Mouse (Mus musculus): ENCODE measurements around the gene Pkmyt1.

Gene Pkmyt1

GRCm38 (mm10) chr17:23721886-23722285 is 4.2 kb upstream of the Pkmyt1 start:
- DNase-seq (ENCODE audit: low spot score), result no peak

- no peak for DNase-seq (ENCODE audit: low spot score)
Measured at GRCm38 (mm10) chr17:23722376-23723125, 3.6 kb upstream of the Pkmyt1 start, which contains the start of gene 1520401A03Rik. Gene 1520401A03Rik, minus strand, starts transcription at chr17:23722783.

- DNase-seq (ENCODE audit: low spot score), result no peak
Measured at GRCm38 (mm10) chr17:23725477-23725876, 659 bp upstream of the Pkmyt1 start.

GRCm38 (mm10) chr17:23726758-23727142 is 614 bp downstream of the Pkmyt1 start:
- peak; percentile 64 for DNase-seq (ENCODE audit: low spot score)

- no peak for DNase-seq (ENCODE audit: low spot score)
Measured at GRCm38 (mm10) chr17:23730441-23730840, 4.3 kb downstream of the Pkmyt1 start.

- DNase-seq (ENCODE audit: low spot score), result no peak
Measured at GRCm38 (mm10) chr17:23734341-23734740, 8.2 kb downstream of the Pkmyt1 start.

- no peak for DNase-seq (ENCODE audit: low spot score)
Measured at GRCm38 (mm10) chr17:23737493-23738445, 11.6 kb downstream of the Pkmyt1 start.

GRCm38 (mm10) chr17:23738836-23739201 is 12.7 kb downstream of the Pkmyt1 start:
- no peak for DNase-seq (ENCODE audit: low spot score)

- DNase-seq (ENCODE audit: low spot score), result no peak
Measured at GRCm38 (mm10) chr17:23739202-23740135, 13.3 kb downstream of the Pkmyt1 start.

- peak; percentile 83 for DNase-seq (ENCODE audit: low spot score)
Measured at GRCm38 (mm10) chr17:23740136-23740584, 14.0 kb downstream of the Pkmyt1 start.

- DNase-seq (ENCODE audit: low spot score), result no peak
Measured at GRCm38 (mm10) chr17:23740598-23741021, 14.5 kb downstream of the Pkmyt1 start, which contains the start of gene Paqr4. Gene Paqr4, minus strand, starts transcription at chr17:23740867.

- DNase-seq (ENCODE audit: low spot score), result no peak
Measured at GRCm38 (mm10) chr17:23741359-23742209, 15.4 kb downstream of the Pkmyt1 start.

GRCm38 (mm10) chr17:23742210-23742793 is 16.2 kb downstream of the Pkmyt1 start:
- DNase-seq (ENCODE audit: low spot score), result no peak

- DNase-seq (ENCODE audit: low spot score), result no peak
Measured at GRCm38 (mm10) chr17:23742941-23743340, 16.8 kb downstream of the Pkmyt1 start.

- no peak for DNase-seq (ENCODE audit: low spot score)
Measured at GRCm38 (mm10) chr17:23744076-23744475, 17.9 kb downstream of the Pkmyt1 start.

GRCm38 (mm10) chr17:23744651-23745050 is 18.5 kb downstream of the Pkmyt1 start:
- no peak for DNase-seq (ENCODE audit: low spot score)

- DNase-seq (ENCODE audit: low spot score), result no peak
Measured at GRCm38 (mm10) chr17:23745301-23746251, 19.4 kb downstream of the Pkmyt1 start, which contains the start of gene Kremen2. Gene Kremen2, minus strand, starts transcription at chr17:23745833.

- DNase-seq (ENCODE audit: low spot score), result no peak
Measured at GRCm38 (mm10) chr17:23746311-23746710, 20.2 kb downstream of the Pkmyt1 start.

- no peak for DNase-seq (ENCODE audit: low spot score)
Measured at GRCm38 (mm10) chr17:23746767-23747166, 20.6 kb downstream of the Pkmyt1 start.
